Mouse (Mus musculus): ENCODE data around the gene Sprr2a2.
"Not testable (repeated sequence)": the region's sequence is repeated elsewhere in the genome, so short reads cannot be mapped to it uniquely, and the experiment has no call there.

- TF ChIP-seq CTCF, POLR2A (IDR thresholded peaks at IDR 0.05; ENCODE audit: insufficient read depth, low read depth, low read length): not testable (repeated sequence)
Measured at GRCm38 (mm10) chr3:92280963-92281606, 65.4 kb downstream of the Sprr2a2 start.

Data from olfactory bulb, adult 2 months (tissue).